Mouse (Mus musculus) E14TG2a.4 (cell line): Measurements from ENCODE around the gene Lpp.

Experiments used
- H3K27me3 ChIP-seq: 2 replicates; pipeline ENCODE4 v1.6.1; 2014; ENCODE audit warnings: low read length, control low read depth; ENCODE audit not compliant: insufficient read depth
- H3K36me3 ChIP-seq: 2 replicates; pipeline ENCODE4 v1.6.1; 2014; ENCODE audit warnings: low read length, control low read depth; ENCODE audit not compliant: insufficient read depth
- H3K4me1 ChIP-seq: replicated peaks from 2 replicates; pipeline ENCODE4 v1.6.1; 2014; ENCODE audit warnings: low read depth, low read length, control low read depth
- H3K4me3 ChIP-seq: replicated peaks from 2 replicates; pipeline ENCODE4 v1.5.1; 2014; ENCODE audit warnings: mild to moderate bottlenecking, low read length
- H3K9me3 ChIP-seq: 2 replicates; pipeline ENCODE4 v1.6.1; 2014; ENCODE audit warnings: low read length, control low read depth
- CTCF ChIP-seq: conservative IDR thresholded peaks from 2 replicates; pipeline ENCODE4 v1.5.1; 2014; ENCODE audit warnings: low read length
- NANOG ChIP-seq: IDR thresholded peaks from 2 replicates; pipeline ENCODE4 v1.6.1; 2014; ENCODE audit warnings: borderline replicate concordance, low read length, mixed read lengths
- POU5F1 ChIP-seq: IDR thresholded peaks from 2 replicates; pipeline ENCODE4 v1.6.1; 2014; ENCODE audit warnings: low read length, borderline replicate concordance

The Lpp gene

DNA sequence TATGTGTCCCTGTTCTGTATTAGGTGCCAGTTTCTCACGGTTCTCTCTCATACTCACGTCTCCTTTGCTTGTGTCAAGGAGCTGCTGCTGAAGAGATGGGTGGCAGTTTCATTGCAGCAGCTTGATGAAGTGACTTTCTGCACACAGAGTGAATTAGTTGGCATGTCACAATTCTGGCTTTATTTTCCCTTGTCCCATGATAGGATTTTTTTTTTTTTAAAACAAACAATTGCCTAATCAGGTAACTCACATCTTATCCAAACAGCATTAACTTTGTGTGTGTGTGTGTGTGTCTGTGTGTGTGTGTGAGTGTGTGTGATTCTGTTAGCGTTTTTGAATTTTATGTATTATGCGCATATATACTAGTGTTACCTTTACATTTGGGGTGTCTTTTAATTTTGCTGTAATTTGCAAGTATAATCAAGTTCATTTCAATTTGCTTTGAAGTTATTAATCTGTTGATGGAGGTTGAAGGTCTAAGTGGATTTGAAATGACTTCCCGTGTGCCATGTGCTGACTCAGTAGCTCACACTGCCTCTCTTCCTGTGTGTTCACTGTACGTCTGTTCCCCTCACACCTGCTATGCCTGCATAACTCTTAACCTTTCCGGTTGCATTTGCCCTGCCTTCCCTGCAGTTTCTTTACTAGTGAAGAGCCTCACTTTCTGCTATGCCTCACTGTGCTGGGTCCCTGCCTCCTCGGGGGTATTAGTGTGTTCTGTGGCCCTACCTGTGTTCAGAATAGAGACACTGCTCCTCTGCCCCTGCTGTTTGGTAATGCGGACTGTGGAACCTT lies 247.9 kb downstream of the Lpp start:
- no peaks in the 10 kb centered on the region for H3K9me3 ChIP-seq
- H3K4me3 ChIP-seq = no peak overlapping the region
- no peak for TF ChIP-seq NANOG
- TF ChIP-seq CTCF = no peak
- no peak for TF ChIP-seq POU5F1
- H3K4me1 ChIP-seq = no peaks in the 10 kb centered on the region
- no peaks in the 10 kb centered on the region for H3K27me3 ChIP-seq
- no peaks in the 10 kb centered on the region for H3K36me3 ChIP-seq

DNA sequence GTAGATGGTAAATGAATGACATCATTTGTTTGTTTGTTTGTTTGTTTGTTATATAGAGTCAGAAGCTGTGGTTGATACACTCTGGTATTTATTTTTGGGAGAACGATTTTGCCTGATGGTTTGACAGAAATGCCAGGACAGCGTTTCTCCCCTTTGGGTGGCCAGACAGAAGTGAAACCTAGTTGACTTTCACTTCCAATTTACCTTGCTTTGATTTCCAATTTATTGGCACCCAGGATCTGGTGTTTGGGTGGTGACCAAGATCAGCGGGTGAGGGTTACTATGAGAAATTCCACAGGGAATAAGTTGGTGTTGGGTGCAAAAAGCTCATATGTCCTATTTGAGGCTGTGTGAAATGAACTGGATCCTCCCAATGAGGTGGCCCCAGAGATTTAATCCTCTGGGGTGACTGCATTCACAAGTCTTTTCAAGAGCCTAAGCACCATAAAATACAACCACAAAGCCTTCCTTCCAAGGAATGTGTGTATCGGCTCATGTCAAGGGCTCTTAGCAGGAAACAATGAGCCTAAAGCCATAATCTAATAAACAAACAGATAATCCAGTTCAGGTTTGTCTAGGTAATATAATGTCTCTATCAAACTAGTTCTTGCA lies 249.8 kb downstream of the Lpp start:
- Histone ChIP-seq H3K27me3 (no peaks in the 10 kb centered on the region), H3K4me3 (no peak overlapping the region), H3K36me3 (no peaks in the 10 kb centered on the region), H3K9me3 (no peaks in the 10 kb centered on the region), H3K4me1 (no peaks in the 10 kb centered on the region)
- no peak for TF ChIP-seq POU5F1
- TF ChIP-seq NANOG = no peak
- TF ChIP-seq CTCF = no peak

- Histone ChIP-seq H3K4me1 (no peaks in the 10 kb centered on the region), H3K9me3 (no peaks in the 10 kb centered on the region), H3K4me3 (no peak overlapping the region), H3K36me3 (no peaks in the 10 kb centered on the region), H3K27me3 (no peaks in the 10 kb centered on the region)
- TF ChIP-seq POU5F1 (no peak), CTCF (no peak)
These were observed 250.8 kb downstream of the Lpp start for GRCm38 (mm10) chr16:24644154-24644553.

DNA sequence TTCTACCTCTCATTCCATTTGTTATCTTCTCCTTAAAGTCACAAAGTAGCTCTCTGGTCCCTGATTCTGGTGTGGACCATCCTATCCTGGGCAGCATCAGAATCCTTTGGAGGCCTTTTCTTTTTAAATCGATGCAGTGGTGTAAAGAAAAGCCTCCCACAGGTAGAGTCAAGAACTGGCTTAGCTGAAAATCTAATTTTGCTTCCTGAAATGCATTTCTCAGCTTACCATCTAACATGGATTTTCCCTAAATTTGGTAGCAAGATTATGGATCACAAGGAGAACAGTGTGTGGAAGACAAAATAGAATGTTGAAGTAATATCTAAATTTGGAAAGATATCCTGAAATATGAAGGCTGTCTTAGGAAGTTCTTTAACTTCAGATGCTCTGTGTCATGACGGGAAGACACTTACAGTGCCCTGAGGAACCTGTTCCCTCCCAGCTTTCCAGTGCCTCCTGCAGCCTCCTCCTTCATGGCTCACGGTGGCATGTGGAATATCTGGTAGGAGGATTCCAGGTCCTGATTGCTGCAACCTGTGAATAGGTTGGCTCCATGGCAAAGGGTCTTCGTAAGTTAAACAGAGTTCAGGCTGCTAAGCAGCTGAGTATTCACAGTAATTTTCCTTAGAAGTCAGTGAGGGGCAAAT lies 251.6 kb downstream of the Lpp start:
- Histone ChIP-seq H3K27me3 (no peaks in the 10 kb centered on the region), H3K9me3 (no peaks in the 10 kb centered on the region), H3K4me1 (no peaks in the 10 kb centered on the region), H3K4me3 (no peak overlapping the region), H3K36me3 (no peaks in the 10 kb centered on the region)
- TF ChIP-seq CTCF = no peak
- no peak for TF ChIP-seq POU5F1
- no peak for TF ChIP-seq NANOG

DNA sequence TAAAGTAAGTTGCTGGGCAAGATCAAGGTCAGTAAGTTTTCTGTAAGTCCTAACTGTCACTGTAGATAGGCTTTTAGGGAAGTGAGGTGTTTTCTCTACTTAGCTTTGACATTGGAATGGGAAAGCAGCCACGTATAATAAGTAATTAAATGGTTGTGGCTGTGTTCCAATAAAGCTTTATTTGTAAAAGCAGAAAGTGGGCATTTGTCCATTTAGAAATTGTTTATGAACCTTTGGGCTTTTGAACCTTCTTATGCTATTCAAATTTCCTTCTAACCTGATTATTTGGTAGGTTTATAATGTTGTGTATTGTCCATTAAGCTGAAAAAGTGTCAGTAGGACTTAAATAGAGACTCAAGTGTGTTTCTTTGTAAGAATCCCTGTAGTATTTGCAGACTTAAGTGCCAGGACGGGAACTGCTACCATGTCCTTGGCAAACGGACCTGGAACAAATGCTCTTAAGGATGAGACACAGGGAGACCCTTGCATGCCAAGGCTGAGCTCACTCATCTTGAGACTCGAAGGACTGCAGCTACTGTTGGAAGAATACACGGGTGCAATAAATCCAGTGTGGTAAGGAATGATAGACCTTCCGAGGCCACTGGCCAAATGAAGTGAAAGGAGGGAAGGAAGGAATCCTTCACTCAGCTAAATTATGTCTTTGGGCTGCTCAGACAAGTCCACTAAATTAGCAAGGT lies 252.7 kb downstream of the Lpp start:
- Histone ChIP-seq H3K4me3 (no peak overlapping the region), H3K27me3 (no peaks in the 10 kb centered on the region), H3K36me3 (no peaks in the 10 kb centered on the region), H3K9me3 (no peaks in the 10 kb centered on the region), H3K4me1 (no peaks in the 10 kb centered on the region)
- TF ChIP-seq CTCF (no peak), NANOG (no peak), POU5F1 (no peak)

- no peak overlapping the region for H3K4me3 ChIP-seq
- no peaks in the 10 kb centered on the region for H3K4me1 ChIP-seq
- H3K9me3 ChIP-seq = no peaks in the 10 kb centered on the region
- TF ChIP-seq CTCF = no peak
- TF ChIP-seq NANOG = no peak
- TF ChIP-seq POU5F1 = no peak
- H3K36me3 ChIP-seq = no peaks in the 10 kb centered on the region
- no peaks in the 10 kb centered on the region for H3K27me3 ChIP-seq
These were observed 258.6 kb downstream of the Lpp start for GRCm38 (mm10) chr16:24651655-24652654.

DNA sequence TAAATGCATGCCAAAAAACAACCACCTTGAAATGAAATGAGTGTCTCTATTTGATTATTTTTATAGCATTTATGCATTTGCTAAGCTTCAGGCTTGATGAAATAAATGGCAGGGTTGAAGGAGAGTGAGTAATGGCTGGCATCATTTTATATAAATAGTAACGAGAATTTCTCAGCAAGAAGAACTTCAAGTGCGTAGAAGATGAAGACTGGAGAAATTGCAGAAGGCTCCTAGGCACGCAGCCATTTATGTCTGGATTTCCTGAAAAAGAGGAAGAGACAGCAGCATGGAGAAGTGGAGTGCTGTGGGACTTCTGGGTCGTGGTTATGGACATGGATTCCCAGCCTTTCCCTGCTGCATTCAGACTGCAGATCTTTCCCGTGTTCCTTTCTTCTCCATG lies 259.7 kb downstream of the Lpp start:
- Histone ChIP-seq H3K4me1 (no peaks in the 10 kb centered on the region), H3K9me3 (no peaks in the 10 kb centered on the region), H3K27me3 (no peaks in the 10 kb centered on the region), H3K4me3 (no peak overlapping the region), H3K36me3 (no peaks in the 10 kb centered on the region)
- no peak for TF ChIP-seq NANOG
- no peak for TF ChIP-seq POU5F1
- no peak for TF ChIP-seq CTCF

DNA sequence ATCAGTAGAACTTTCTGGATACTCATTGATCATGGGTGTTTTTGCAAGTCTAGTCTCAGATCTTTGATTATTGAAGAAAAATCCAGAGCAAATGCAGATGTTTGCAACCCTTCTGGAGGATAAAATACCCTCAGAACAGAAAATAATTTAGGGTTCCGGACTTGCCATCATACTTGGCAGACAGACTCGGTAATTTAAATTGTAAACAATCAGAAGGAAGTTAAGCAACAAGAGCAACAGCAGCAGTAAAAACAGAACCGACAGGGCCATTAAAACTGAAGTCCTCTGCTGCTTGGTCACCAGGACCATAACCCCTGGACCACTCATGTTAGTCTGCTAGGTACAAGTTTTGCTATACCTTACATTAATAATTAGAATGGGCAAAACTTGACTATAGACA lies 261.8 kb downstream of the Lpp start:
- TF ChIP-seq NANOG = no peak
- TF ChIP-seq CTCF = no peak
- no peak for TF ChIP-seq POU5F1
- H3K27me3 ChIP-seq = no peaks in the 10 kb centered on the region
- no peaks in the 10 kb centered on the region for H3K36me3 ChIP-seq
- H3K9me3 ChIP-seq = no peaks in the 10 kb centered on the region
- no peak overlapping the region for H3K4me3 ChIP-seq
- no peaks in the 10 kb centered on the region for H3K4me1 ChIP-seq
